Mouse (Mus musculus): Measurements from ENCODE around the gene Krtap13-1.
"Not testable (repeated sequence)": the region's sequence is repeated elsewhere in the genome, so short reads cannot be mapped to it uniquely, and the experiment has no call there.

The Krtap13-1 gene

DNA sequence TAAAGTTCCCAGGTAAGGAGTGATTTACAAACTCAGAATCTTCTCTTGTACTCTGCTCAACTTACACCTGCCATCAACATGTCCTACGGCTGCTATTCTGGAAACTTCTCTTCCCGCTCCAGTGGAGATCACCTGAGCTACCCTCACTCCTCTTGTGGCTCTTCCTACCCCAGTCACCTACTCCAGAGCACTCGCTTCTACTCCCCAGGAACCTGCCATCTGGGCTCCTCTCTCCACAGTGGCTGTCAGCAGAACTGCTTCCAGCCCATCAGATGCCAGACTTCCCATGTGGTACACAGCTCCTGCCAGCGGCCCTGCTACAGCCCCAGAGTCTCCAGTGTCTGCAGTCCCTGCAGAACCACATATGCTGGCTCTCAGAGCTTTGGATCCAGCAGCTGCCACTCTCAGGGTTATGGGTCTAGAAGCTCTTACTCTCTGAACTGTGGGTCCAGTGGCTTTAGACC is at the start of gene Krtap13-1:
Gene Krtap13-1 (plus strand): TSS at position 51 of the 464 bp plus-strand sequence.
- DNase-seq, result no peak

DNA sequence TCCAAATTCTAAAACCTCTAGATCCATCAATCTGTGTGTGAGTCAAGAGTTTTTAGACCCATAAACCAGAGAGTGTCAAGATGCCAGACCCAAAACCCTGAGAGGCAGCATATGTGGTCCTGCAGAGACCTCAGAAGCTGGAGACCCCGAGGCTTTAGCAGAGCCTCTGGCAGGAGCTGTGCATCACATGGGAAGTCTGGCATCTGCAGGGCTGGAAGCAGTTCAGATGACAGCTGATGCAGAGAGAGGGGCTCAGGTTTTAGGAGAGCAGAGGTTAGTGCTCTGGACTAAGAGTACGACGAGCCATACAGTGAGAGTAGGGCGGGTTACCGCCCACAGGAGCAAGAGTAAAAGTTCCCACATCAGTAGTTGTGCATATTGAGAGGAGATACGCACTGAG is 49.6 kb upstream of the Krtap13-1 start:
- DNase-seq, result no peak

DNA sequence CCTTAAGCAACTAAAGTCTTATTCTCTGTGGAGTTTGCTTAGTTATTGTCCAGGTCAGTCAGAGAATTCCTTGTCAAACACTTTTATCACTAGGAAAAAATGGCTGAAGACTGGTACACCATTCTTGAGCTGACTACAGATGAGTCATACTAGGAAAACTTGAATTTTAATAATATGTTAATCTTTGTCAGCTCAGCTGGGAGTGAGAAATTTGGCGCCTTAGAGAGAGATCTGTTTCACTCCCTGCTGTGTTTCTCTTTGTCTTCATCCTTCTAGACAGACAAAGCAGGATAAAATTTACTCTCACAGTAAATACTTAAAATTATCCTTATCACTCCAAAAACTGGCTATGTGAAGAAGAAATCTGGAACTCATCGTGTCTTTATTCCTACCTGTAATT is 47.4 kb upstream of the Krtap13-1 start:
- no peak for DNase-seq

DNA sequence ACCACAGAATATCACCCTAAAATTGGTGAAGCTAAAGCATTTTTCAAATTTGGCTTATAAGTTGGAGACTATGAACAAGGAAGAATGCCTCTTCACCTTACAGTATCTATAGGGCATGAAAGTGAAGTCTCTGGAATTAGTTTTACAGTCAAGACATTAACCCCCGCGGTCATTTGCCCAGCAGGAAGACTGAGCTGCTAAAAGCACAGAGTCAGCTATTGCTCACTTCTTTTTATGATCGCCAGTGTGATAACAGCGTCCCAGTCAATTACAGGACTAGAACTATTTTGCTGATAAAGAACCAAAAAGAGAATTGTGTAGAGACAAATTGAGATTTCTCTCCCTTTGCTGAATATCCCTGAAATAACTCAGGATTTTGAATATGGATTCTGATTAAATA is 32.4 kb upstream of the Krtap13-1 start:
- no peak for DNase-seq

DNA sequence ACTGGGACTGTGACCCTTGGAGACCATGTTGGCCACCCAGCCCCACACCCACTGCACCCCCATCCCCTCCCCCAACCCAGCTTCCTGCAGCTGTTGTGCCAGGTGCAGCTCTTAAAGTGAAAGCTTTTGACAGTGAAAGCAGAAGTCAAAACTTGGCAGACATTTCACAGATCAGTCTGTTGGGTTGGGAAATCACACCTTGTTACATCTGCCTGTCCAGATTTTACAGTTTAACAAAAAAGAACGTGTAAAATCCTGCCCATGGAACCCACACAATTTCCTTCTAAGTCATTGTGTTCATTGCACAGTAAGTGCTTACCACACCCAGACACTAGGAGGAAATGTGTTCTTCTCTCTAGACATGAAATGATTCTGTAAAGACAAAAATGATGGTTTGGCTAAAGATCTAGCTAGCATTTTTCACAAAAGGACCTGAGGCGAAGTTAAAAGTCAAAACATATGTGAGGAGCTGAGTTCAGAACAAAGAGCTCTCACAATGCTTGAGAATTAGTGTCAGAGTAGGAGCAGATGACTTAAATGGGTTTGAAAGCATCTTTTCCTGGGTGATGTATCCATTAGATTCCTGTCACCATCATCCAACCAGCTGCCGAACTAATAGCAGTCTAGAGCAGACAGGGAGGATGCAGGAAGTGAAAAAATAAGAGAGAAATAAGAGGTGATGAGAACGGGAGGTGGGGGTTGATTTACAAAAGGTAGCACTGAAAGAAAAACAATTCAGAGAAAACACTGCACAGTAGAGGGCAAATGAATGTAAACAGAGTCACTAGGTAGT is 27.4 kb upstream of the Krtap13-1 start:
- DNase-seq, result no peak

DNA sequence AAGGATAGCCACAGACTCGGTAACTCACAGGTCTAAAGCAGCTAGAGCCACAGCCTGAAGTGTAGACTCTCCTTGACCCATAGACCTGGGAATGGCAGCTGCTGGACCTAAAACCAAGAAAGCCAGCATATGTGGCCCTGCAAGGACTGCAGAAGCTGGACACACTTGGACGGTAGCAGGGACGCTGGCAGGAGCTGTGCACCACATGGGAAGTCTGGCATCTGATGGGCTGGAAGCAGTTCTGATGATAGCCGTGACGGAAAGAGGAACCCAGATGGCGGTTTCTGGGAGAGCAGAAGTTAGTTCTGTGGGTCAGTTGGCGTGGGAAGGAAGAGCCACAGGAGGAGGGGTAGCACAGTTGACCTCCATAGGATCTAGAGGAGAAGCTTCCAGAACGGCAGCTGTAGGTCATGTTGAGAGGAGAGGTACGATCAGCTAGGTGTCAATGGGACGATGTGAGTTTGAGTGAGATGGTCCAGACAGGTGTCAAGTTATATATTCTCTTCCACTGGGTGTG is 21.1 kb upstream of the Krtap13-1 start, which contains the start of gene 2310061N02Rik:
Gene 2310061N02Rik (minus strand): TSS at position 467 of the 517 bp plus-strand sequence.
- no peak for DNase-seq

DNA sequence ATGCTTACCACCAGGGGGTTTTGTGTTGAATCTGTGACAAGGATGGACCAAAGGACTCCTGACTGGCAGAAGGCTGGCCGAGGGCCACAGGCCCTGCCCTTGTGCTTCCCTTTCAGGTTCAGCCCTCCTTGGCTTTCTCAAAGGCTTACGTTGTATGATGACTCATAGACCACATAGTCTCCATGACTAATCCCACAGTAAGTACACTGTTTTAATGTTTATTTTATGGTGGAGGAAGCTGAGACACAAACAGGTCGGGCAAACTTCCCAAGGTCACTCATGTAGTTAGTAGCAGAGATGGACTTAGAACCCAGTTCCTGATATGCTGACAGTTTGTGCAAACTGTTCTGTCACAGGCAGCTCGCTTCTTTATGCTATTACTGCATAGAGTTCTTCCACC is 17.9 kb upstream of the Krtap13-1 start:
- DNase-seq, result no peak

DNA sequence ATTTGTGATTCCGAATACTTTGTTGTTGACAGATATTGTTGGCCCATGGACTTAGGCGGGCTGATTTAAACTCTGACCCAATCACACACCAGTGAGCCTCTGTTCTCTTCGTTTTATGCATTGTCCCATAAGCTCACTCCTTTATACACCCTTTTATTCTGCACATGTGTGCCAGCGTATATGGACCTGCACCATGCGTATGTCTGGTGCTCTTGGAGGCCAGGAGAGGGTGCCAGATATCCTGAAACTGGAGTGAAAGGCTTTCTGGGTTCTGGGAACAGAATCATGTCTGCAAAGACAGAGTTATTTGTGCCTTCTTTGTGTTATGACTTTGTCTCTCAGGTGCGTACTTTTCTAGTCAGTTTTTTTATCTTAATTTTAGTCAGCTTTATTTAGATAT is 17.4 kb upstream of the Krtap13-1 start:
- no peak for DNase-seq

DNA sequence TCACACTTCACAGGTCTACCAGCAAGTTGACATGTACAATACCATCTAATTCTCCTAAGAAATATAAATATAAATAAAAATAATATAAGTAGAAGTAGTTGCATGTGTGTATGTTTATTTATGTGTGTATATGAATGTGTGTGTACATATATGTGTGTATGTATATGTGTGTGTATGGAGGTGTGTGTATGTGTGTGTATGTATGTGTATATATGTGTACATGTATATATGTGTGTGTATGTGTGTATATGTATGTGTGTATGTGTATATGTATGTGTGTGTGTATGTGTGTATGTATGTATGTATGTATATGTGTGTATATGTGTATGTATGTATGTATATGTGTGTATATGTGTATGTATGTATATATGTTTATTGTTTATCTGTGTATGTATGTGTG is 12.1 kb upstream of the Krtap13-1 start:
- no peak for DNase-seq

DNA sequence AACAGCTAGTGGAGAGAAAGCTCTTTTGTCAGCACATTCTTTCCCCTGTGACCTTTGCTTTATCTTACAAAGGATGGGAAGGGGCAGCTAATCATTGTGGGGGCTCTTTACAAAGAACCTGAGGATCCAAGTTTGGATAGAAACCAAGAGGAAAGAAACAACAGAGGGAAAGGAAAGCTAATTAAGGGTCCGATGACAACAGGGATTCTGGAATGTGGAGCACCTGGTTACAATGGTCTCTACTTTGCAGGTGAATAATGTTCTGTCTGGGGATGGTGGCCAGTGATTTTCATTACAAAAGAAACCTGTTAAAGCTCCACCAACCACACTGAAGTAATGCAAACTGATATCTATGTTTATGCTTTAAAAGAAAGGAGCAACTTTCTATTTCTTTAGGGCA is 8.6 kb upstream of the Krtap13-1 start:
- DNase-seq, result no peak

DNA sequence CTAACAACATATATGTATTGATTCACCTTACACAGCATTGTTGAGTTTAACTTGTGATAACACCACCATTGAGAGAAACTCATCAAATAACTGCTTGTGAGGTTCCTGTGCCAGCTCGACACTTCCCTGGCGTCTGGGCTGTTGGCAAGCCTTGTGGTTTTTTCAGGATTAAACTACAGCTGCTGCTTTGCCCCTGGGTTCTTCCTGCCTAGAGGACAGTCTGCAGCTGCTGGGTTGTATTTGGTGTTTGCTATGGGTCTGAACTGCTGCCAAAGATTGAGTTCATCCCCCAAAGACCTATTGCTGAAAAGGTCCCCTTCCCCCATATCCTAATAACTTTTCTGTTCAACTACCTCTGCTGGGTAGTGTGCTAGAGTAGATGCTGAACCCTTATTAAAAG is 6.7 kb downstream of the Krtap13-1 start:
- no peak for DNase-seq

DNA sequence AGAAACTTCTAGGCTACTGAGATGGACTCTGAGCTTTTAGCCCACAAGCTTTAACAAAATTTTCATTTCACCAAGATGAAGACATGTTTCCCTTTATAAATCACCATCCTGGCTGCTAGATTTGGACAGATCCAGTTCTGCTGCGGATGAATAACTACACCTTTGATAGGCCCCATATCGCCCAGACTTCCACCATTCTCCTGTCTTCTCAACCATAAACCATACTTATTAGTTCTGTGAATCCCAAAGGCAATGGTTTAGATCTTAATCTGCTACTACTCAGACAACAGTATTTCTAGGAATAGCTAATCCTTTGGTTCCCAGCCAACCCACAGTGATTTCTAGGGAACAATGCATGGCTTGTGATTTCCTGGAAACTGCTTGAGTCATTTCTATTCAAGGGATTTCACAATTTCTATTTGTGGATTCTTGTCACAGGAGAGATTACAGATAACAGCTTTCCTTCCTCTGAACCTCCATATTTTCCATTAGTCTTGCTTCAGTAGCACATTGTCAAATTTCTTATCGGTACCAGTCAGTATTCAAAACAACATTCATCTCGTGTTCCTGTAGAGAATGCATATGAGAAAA is 16.2 kb downstream of the Krtap13-1 start:
- DNase-seq, result no peak

DNA sequence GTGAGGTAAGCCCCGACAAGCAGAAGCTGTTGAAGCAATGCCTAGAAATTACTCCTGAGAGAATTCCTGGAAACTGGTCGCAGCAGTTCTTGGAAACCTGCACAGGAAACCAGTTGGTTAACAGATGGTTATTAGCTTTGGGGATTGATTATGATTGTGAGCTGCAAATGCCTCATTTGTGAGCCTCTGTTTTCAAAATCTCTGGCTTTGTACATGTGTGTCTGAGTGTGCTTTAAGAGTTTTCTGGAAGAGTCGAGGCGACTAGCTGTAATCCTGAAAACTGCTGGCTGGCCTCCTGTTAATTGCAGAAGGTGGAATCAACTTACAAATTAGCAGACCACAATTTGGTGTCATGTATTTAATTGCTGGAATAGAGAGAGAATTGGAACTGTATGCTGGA is 19.3 kb downstream of the Krtap13-1 start:
- no peak for DNase-seq

DNA sequence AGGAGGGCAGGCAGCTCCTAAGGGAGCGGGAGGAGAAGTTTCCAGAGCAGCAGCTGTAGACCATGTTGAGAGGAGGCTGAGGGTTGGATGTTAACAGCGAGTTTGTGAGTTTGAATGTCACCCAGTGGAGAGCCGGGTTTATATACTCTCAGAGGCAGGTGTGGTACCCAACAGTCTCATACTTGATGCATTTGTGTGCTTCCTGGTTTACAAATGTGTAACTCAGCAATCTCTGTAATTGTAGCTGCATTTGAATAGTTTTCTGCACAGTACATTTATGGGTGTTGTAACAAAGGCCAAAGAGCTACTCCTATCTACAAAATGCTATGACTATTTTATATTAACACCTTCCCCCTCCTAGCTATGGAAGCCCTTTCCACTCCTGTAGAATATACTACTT is 22.9 kb downstream of the Krtap13-1 start, which contains the start of gene Krtap13:
Gene Krtap13 (minus strand): TSS at position 101 of the 400 bp plus-strand sequence.
- not testable (repeated sequence) for DNase-seq

DNA sequence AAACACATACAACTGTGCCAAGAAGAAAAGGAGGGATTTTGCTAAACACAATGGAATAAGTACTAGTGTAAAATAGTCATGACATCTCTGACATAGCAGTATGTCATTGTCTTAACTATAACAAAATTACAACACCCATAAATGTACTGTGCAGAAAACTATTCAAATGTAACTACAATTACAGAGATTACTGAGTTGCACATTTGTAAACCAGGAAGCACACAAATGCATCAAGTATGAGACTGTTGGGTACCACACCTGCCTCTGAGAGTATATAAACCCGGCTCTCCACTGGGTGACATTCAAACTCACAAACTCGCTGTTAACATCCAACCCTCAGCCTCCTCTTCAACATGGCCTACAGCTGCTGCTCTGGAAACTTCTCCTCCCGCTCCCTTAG is 29.9 kb downstream of the Krtap13-1 start, which contains the start of gene 2310034C09Rik:
Gene 2310034C09Rik (plus strand): TSS at position 301 of the 400 bp plus-strand sequence.
- not testable (repeated sequence) for DNase-seq

DNA sequence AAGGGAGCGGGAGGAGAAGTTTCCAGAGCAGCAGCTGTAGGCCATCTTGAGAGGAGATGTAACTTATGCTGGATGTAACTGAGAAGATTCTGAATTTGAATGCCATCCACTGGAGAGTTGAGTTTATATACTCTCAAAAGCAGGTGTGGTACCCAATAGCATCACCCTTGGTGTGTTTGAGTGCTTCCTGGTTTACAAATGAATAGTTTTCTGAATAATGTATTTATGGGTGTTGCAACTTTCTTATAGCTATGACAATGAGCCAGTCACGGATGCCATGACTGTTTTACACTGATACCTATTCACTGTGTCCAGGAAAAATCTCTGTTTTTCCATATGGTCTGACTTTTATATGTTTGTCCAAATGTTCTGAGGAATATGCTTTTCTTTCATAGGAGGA is 45.4 kb downstream of the Krtap13-1 start, which contains the start of gene 2310057N15Rik:
Gene 2310057N15Rik (minus strand): TSS at position 101 of the 400 bp plus-strand sequence.
- DNase-seq, result no peak

DNA sequence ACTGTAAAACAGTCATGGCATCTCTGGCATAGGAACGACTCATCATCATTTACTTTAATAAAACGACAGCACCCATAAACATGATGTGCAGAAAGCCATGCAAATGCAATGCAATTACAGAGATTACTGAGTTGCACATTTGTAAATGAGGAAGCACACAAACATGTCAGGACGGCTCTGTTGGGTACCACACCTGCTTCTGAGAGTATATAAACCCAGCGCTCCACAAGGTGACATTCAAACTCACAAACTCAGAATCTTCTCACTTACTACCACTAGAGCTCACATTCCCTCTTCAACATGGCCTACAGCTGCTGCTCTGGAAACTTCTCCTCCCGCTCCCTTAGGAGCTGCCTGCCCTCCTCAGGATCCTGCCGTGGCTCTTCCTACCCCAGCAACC is 48.9 kb downstream of the Krtap13-1 start, which contains the start of gene Gm5965:
Gene Gm5965 (plus strand): TSS at position 301 of the 400 bp plus-strand sequence.
- DNase-seq, result no peak
